10 mouse cellular contexts compared by ENCODE assay signal in the genomic region with DNA sequence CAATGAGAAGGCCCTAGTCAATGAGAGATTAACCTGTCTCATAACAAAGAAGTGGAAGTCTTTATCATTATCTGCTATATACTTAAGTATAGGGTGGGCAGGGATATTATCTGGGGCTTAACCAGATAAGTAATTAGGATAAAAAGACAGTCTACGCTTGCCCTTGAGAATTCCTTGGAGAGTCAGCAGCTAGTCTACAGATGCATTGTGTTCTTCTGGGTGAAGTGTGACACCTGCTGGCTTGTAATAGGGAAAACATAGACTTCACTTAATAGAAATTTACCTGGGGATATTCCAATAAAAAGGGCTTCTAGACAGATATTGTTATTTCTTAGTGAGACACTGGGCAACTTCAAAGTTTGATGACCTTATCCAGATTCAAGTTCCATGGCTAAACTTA.
DNase-seq lines count a peak whose midpoint lies in the region; ATAC-seq and TF ChIP-seq lines count a peak whose summit lies in the region.
"Had no signal": no experiment of that assay in that cellular context is flagged by ENCODE, and none has a peak within 500 bp of the region (broad histone marks: within the 10 kb centered on the region; RNA-seq: fewer than 3 reads in every experiment).

No protein-coding gene starts in this region.

- ATAC-seq in neural tube, embryonic 14.5 days (ENCODE audit: low read depth), result peak; percentile 61; the same call in 1 of the 2 replicates
- ATAC-seq in megakaryocyte, adult 5-6 weeks (ENCODE audit: poor library complexity, severe bottlenecking), result no peak
- ATAC-seq: liver, embryonic 12.5 days had no signal

- no peak overlapping the region for H3K4me3 ChIP-seq in kidney, adult 2 months (ENCODE audit: insufficient read depth, low read depth, low read length)
- no peak overlapping the region for H3K4me3 ChIP-seq in neural tube, embryonic 14.5 days (ENCODE audit: low read depth, low read length)
- H3K4me3 ChIP-seq: embryonic facial prominence, embryonic 12.5 days; liver, embryonic 12.5 days had no signal

- H3K9me3 ChIP-seq in neural tube, embryonic 14.5 days (ENCODE audit: control insufficient read depth, low read length), result no peaks in the 10 kb centered on the region
- H3K9me3 ChIP-seq: embryonic facial prominence, embryonic 12.5 days; liver, embryonic 12.5 days had no signal

- H3K9ac ChIP-seq in neural tube, embryonic 14.5 days (replicated peaks; ENCODE audit: low read depth, low read length), result no peak overlapping the region
- H3K9ac ChIP-seq: embryonic facial prominence, embryonic 12.5 days; liver, embryonic 12.5 days had no signal

- peak; percentile 10 for DNase-seq in embryo, embryonic 10 days (ENCODE audit: low spot score)
- no peak for DNase-seq in embryo, embryonic 10.5 days (ENCODE audit: low spot score)
- peak; percentile 14 for DNase-seq in kidney, adult 2 months
- no peak for DNase-seq in kidney, adult 18-20 months
- DNase-seq in neural tube, embryonic 10.5 days (ENCODE audit: extremely low spot score, low spot score), result no peak
- peak; percentile 45 for DNase-seq in telencephalon, adult 2 months (ENCODE audit: low read depth, low spot score)

- H3K4me2 ChIP-seq in neural tube, embryonic 14.5 days (ENCODE audit: low read depth, low read length), result no peak overlapping the region
- H3K4me2 ChIP-seq: embryonic facial prominence, embryonic 12.5 days; liver, embryonic 12.5 days had no signal

- TF ChIP-seq CTCF in kidney, adult 2 months (conservative IDR thresholded peaks at IDR 0.05; ENCODE audit: insufficient read depth, insufficient read length, low read depth, low read length), result no peak

- H3K36me3 ChIP-seq in kidney, adult 2 months (ENCODE audit: control insufficient read depth, insufficient read depth, low read length), result no peaks in the 10 kb centered on the region
- H3K36me3 ChIP-seq in neural tube, embryonic 14.5 days (ENCODE audit: control insufficient read depth, insufficient read depth, low read length), result no peaks in the 10 kb centered on the region
- H3K36me3 ChIP-seq: embryonic facial prominence, embryonic 12.5 days; liver, embryonic 12.5 days had no signal

- WGBS in kidney, adult 2 months, result 53% methylated on average over 1 of the region's 1 CpGs
- WGBS in neural tube, embryonic 14.5 days, result 67% methylated on average over 1 of the region's 1 CpGs

- H3K27me3 ChIP-seq in kidney, adult 2 months (replicated peaks; ENCODE audit: control insufficient read depth, insufficient read depth, low read length), result no peaks in the 10 kb centered on the region
- H3K27me3 ChIP-seq in neural tube, embryonic 14.5 days (ENCODE audit: control insufficient read depth, insufficient read depth, low read length), result no peaks in the 10 kb centered on the region
- H3K27me3 ChIP-seq: embryonic facial prominence, embryonic 12.5 days; liver, embryonic 12.5 days had no signal

- TF ChIP-seq POLR2A in kidney, adult 2 months (IDR thresholded peaks at IDR 0.05; ENCODE audit: low read depth, low read length), result no peak

- no peak overlapping the region for H3K27ac ChIP-seq in kidney, adult 2 months (ENCODE audit: insufficient read depth, low read depth, low read length)
- no peak overlapping the region for H3K27ac ChIP-seq in neural tube, embryonic 14.5 days (ENCODE audit: low read depth, low read length)
- H3K27ac ChIP-seq: embryonic facial prominence, embryonic 12.5 days; liver, embryonic 12.5 days had no signal

- H3K4me1 ChIP-seq in kidney, adult 2 months (ENCODE audit: control insufficient read depth, insufficient read depth, low read length), result no peaks in the 10 kb centered on the region
- no peaks in the 10 kb centered on the region for H3K4me1 ChIP-seq in neural tube, embryonic 14.5 days (ENCODE audit: control insufficient read depth, insufficient read depth, low read length)
- H3K4me1 ChIP-seq: embryonic facial prominence, embryonic 12.5 days; liver, embryonic 12.5 days had no signal

Comparison
In these comparisons a context has a peak if more than half of its experiments do, and no peak if none do; other contexts are left out.
1. DNase-seq: peak in embryo, embryonic 10 days (single experiment), kidney, adult 2 months (single experiment) and telencephalon, adult 2 months (single experiment); none in embryo, embryonic 10.5 days (single experiment), kidney, adult 18-20 months (single experiment) and neural tube, embryonic 10.5 days (single experiment).